Mouse (Mus musculus) adrenal gland, adult 18-20 months (tissue): ENCODE results near the gene Rngtt. TPM values are rescaled to one million over a fixed set of nuclear protein-coding genes. Genes with fewer than 3 reads are reported as not detected.
"Not testable (repeated sequence)": the region's sequence is repeated elsewhere in the genome, so short reads cannot be mapped to it uniquely, and the experiment has no call there.

Source experiments
- DNase-seq, 2 experiments: peaks; one replicate each; pipeline ENCODE4 v3.0.0; 2021 to 2022; ENCODE audit warnings: low spot score in 2 of 2
- long read RNA-seq, 2 experiments: library from polyadenylated mRNA; stranded (forward); transcript quantifications; one replicate each; pipeline ENCODE4 v2.0.0; 2021
- total RNA-seq, 2 experiments: library from RNA; stranded (reverse); gene quantifications; 1 replicate in 1 of 2; 2 replicates in 1 of 2; pipeline ENCODE4 v1.2.3; 2021

Rngtt gene
- 10 to 100 TPM; 29.8 to 34.0 TPM for total RNA-seq
- long read RNA-seq, experiment 1, full-length matches to known transcripts = 29 of 33 reads
- long read RNA-seq, experiment 1, partial matches to known transcripts = 2 of 33 reads
- long read RNA-seq, experiment 1, other reads (novel, unspliced or antisense) = 2 of 33 reads
- long read RNA-seq, experiment 2, full-length matches to known transcripts = 54 of 67 reads
- long read RNA-seq, experiment 2, partial matches to known transcripts = 7 of 67 reads
- long read RNA-seq, experiment 2, other reads (novel, unspliced or antisense) = 6 of 67 reads

- peak; percentile 95 to 96 for DNase-seq
Measured at GRCm38 (mm10) chr4:33309764-33310757, at the start of gene Rngtt. TSS of gene Rngtt (plus strand) at chr4:33310311.

GRCm38 (mm10) chr4:33260311-33260710 is 49.8 kb upstream of the Rngtt start:
- no peak for DNase-seq

GRCm38 (mm10) chr4:33261311-33261753 is 48.8 kb upstream of the Rngtt start:
- DNase-seq = peak; percentile 86 to 90

- DNase-seq = no peak
Measured at GRCm38 (mm10) chr4:33262897-33263296, 47.2 kb upstream of the Rngtt start.

GRCm38 (mm10) chr4:33264979-33265726 is 45.0 kb upstream of the Rngtt start:
- DNase-seq = no peak

GRCm38 (mm10) chr4:33270386-33271314 is 39.5 kb upstream of the Rngtt start:
- no peak for DNase-seq

GRCm38 (mm10) chr4:33273437-33273836 is 36.7 kb upstream of the Rngtt start:
- DNase-seq = no peak

- DNase-seq = no peak
Measured at GRCm38 (mm10) chr4:33281891-33282685, 28.0 kb upstream of the Rngtt start.

- DNase-seq = no peak
Measured at GRCm38 (mm10) chr4:33284083-33284880, 25.8 kb upstream of the Rngtt start.

GRCm38 (mm10) chr4:33285448-33285847 is 24.7 kb upstream of the Rngtt start:
- no peak for DNase-seq

GRCm38 (mm10) chr4:33289106-33289650 is 20.9 kb upstream of the Rngtt start:
- DNase-seq = no peak

- peak in 1 of 2 experiments; percentile 34 for DNase-seq
Measured at GRCm38 (mm10) chr4:33290002-33290401, 20.1 kb upstream of the Rngtt start, which contains the start of gene Pnrc1. TSS of gene Pnrc1 (minus strand) at chr4:33290163.

GRCm38 (mm10) chr4:33290878-33291277 is 19.2 kb upstream of the Rngtt start:
- DNase-seq = no peak

GRCm38 (mm10) chr4:33292409-33293370 is 17.4 kb upstream of the Rngtt start:
- peak; percentile 79 to 80 for DNase-seq

GRCm38 (mm10) chr4:33300891-33301665 is 9.0 kb upstream of the Rngtt start:
- DNase-seq = not testable (repeated sequence)

GRCm38 (mm10) chr4:33303057-33303456 is 7.1 kb upstream of the Rngtt start:
- no peak for DNase-seq
